Mouse (Mus musculus): ENCODE measurements around the gene Csnk1e. TPM values are rescaled to one million over a fixed set of nuclear protein-coding genes. Genes with fewer than 3 reads are reported as not detected.

Gene Csnk1e
- polyA plus RNA-seq, 1 experiment, result 116 TPM

GRCm38 (mm10) chr15:79493527-79493926, 38.2 kb upstream of the Csnk1e start:
- no peak for TF ChIP-seq CTCF (IDR thresholded peaks at IDR 0.05; ENCODE audit: low read depth, low read length)
- TF ChIP-seq EP300 (IDR thresholded peaks at IDR 0.05; ENCODE audit: insufficient read depth, low read depth, low read length), result no peak
- TF ChIP-seq POLR2A (IDR thresholded peaks at IDR 0.05; ENCODE audit: insufficient read depth, low read length), result no peak
- Histone ChIP-seq H3K4me1 (ENCODE audit: control insufficient read depth, insufficient read depth, low read length) (no peaks in the 10 kb centered on the region), H3K27me3 (ENCODE audit: control insufficient read depth, insufficient read depth, low read length, poor library complexity, severe bottlenecking) (no peaks in the 10 kb centered on the region), H3K27ac (ENCODE audit: insufficient read depth, low read length) (no peak overlapping the region), H3K36me3 (ENCODE audit: control insufficient read depth, insufficient read depth, low read length, poor library complexity, severe bottlenecking) (no peaks in the 10 kb centered on the region), H3K4me3 (ENCODE audit: low read depth, low read length) (peak overlapping the region; percentile 27), H3K9me3 (replicated peaks; ENCODE audit: control insufficient read depth, insufficient read depth, low read length, poor library complexity, severe bottlenecking) (no peaks in the 10 kb centered on the region), H3K9ac (ENCODE audit: low read depth, poor library complexity, severe bottlenecking) (no peak overlapping the region)

GRCm38 (mm10) chr15:79489463-79489862, 34.1 kb upstream of the Csnk1e start:
- Histone ChIP-seq H3K9me3 (replicated peaks; ENCODE audit: control insufficient read depth, insufficient read depth, low read length, poor library complexity, severe bottlenecking) (no peaks in the 10 kb centered on the region), H3K4me3 (ENCODE audit: low read depth, low read length) (no peak overlapping the region), H3K4me1 (ENCODE audit: control insufficient read depth, insufficient read depth, low read length) (no peaks in the 10 kb centered on the region), H3K36me3 (ENCODE audit: control insufficient read depth, insufficient read depth, low read length, poor library complexity, severe bottlenecking) (no peaks in the 10 kb centered on the region), H3K27me3 (ENCODE audit: control insufficient read depth, insufficient read depth, low read length, poor library complexity, severe bottlenecking) (no peaks in the 10 kb centered on the region), H3K27ac (ENCODE audit: insufficient read depth, low read length) (no peak overlapping the region), H3K9ac (ENCODE audit: low read depth, poor library complexity, severe bottlenecking) (no peak overlapping the region)
- no peak for TF ChIP-seq EP300 (IDR thresholded peaks at IDR 0.05; ENCODE audit: insufficient read depth, low read depth, low read length)
- TF ChIP-seq CTCF (IDR thresholded peaks at IDR 0.05; ENCODE audit: low read depth, low read length), result no peak
- TF ChIP-seq POLR2A (IDR thresholded peaks at IDR 0.05; ENCODE audit: insufficient read depth, low read length), result no peak

DNA sequence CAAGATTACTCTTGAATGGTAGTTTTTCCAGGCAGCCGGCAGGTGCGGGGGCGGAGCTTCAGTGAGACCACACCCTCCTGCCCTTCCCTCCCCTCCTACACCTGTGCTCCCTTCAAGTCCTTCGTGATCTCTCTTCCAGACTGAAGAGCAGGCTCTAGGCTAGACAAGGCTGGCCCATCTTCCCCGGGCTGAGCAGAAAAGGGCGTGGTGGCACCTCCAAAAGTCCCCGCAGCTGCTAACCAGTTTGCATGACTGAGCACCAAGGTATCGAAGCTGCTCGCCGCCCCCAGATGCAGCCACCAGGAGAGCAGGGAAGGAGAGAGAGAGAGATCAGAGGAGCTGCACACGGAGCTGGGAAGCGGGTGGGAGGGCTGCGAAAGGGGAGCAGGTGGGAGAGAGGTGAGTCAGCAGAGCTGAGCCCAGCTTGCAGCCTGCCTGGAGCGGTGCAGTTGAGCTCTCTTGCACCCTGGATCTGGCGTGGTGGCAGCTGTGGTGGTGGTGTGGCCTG, 25.9 kb upstream of the Csnk1e start:
- H3K4me1 ChIP-seq (ENCODE audit: control insufficient read depth, insufficient read depth, low read length), result peaks cover 2% of the 10 kb centered on the region
- no peak overlapping the region for H3K9ac ChIP-seq (ENCODE audit: low read depth, poor library complexity, severe bottlenecking)
- no peak overlapping the region for H3K27ac ChIP-seq (ENCODE audit: insufficient read depth, low read length)
- no peaks in the 10 kb centered on the region for H3K36me3 ChIP-seq (ENCODE audit: control insufficient read depth, insufficient read depth, low read length, poor library complexity, severe bottlenecking)
- H3K27me3 ChIP-seq (ENCODE audit: control insufficient read depth, insufficient read depth, low read length, poor library complexity, severe bottlenecking), result no peaks in the 10 kb centered on the region
- H3K9me3 ChIP-seq (replicated peaks; ENCODE audit: control insufficient read depth, insufficient read depth, low read length, poor library complexity, severe bottlenecking), result no peaks in the 10 kb centered on the region
- peak overlapping the region; percentile 48 for H3K4me3 ChIP-seq (ENCODE audit: low read depth, low read length)
- TF ChIP-seq CTCF (IDR thresholded peaks at IDR 0.05; ENCODE audit: low read depth, low read length) (no peak), EP300 (IDR thresholded peaks at IDR 0.05; ENCODE audit: insufficient read depth, low read depth, low read length) (no peak; the same call in 1 of the 2 replicates), POLR2A (IDR thresholded peaks at IDR 0.05; ENCODE audit: insufficient read depth, low read length) (no peak)

DNA sequence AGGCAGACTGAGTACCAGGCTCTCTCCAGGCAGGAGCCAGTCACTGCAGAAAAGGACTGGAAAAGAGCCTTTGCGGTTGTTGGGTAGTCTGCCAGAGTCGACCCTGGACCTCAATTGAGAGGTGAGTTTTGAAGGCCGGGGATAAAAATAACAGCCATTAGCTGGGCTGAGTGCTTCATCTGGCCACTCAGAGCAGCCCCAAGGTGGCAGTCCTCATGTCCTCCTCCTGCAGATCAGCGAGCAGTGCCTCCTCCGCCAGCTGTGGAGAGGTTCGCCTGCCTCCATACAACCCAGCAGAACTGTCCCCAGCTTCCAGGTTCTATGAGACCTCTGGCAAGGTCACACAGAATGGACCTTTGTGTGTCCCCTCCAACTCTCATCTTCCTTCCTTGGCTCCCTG, 21.9 kb upstream of the Csnk1e start:
- H3K4me3 ChIP-seq (ENCODE audit: low read depth, low read length), result no peak overlapping the region
- no peak for TF ChIP-seq CTCF (IDR thresholded peaks at IDR 0.05; ENCODE audit: low read depth, low read length)
- no peak for TF ChIP-seq EP300 (IDR thresholded peaks at IDR 0.05; ENCODE audit: insufficient read depth, low read depth, low read length)
- no peak for TF ChIP-seq POLR2A (IDR thresholded peaks at IDR 0.05; ENCODE audit: insufficient read depth, low read length)
- H3K27me3 ChIP-seq (ENCODE audit: control insufficient read depth, insufficient read depth, low read length, poor library complexity, severe bottlenecking), result no peaks in the 10 kb centered on the region
- no peaks in the 10 kb centered on the region for H3K36me3 ChIP-seq (ENCODE audit: control insufficient read depth, insufficient read depth, low read length, poor library complexity, severe bottlenecking)
- H3K9me3 ChIP-seq (replicated peaks; ENCODE audit: control insufficient read depth, insufficient read depth, low read length, poor library complexity, severe bottlenecking), result no peaks in the 10 kb centered on the region
- H3K4me1 ChIP-seq (ENCODE audit: control insufficient read depth, insufficient read depth, low read length), result peaks cover 2% of the 10 kb centered on the region
- no peak overlapping the region for H3K9ac ChIP-seq (ENCODE audit: low read depth, poor library complexity, severe bottlenecking)
- no peak overlapping the region for H3K27ac ChIP-seq (ENCODE audit: insufficient read depth, low read length)

- peak; percentile 49 for TF ChIP-seq CTCF (IDR thresholded peaks at IDR 0.05; ENCODE audit: low read depth, low read length)
- TF ChIP-seq POLR2A (IDR thresholded peaks at IDR 0.05; ENCODE audit: insufficient read depth, low read length), result no peak
- TF ChIP-seq EP300 (IDR thresholded peaks at IDR 0.05; ENCODE audit: insufficient read depth, low read depth, low read length), result no peak
- H3K36me3 ChIP-seq (ENCODE audit: control insufficient read depth, insufficient read depth, low read length, poor library complexity, severe bottlenecking), result no peaks in the 10 kb centered on the region
- H3K9me3 ChIP-seq (replicated peaks; ENCODE audit: control insufficient read depth, insufficient read depth, low read length, poor library complexity, severe bottlenecking), result no peaks in the 10 kb centered on the region
- H3K27me3 ChIP-seq (ENCODE audit: control insufficient read depth, insufficient read depth, low read length, poor library complexity, severe bottlenecking), result no peaks in the 10 kb centered on the region
- no peak overlapping the region for H3K27ac ChIP-seq (ENCODE audit: insufficient read depth, low read length)
- no peaks in the 10 kb centered on the region for H3K4me1 ChIP-seq (ENCODE audit: control insufficient read depth, insufficient read depth, low read length)
- H3K9ac ChIP-seq (ENCODE audit: low read depth, poor library complexity, severe bottlenecking), result no peak overlapping the region
- no peak overlapping the region for H3K4me3 ChIP-seq (ENCODE audit: low read depth, low read length)
Observed at GRCm38 (mm10) chr15:79473638-79474355, 18.4 kb upstream of the Csnk1e start.

DNA sequence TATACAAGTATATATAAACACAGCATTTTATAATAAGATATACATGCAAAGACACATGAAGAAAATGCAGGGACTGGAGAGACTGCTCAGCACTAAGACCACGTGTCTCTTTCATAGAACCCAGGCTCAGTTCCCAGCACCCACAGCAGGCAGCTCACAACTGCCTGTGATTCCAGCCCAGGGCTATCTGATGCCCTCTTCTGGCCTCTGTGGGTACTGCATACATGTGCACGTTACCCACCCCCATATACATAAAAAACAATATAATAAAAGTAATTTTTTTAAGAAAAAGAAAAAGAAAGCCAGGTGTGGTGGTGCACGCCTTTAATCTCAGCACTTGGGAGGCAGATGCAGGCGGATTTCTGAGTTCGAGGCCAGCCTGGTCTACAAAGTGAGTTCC, 17.7 kb upstream of the Csnk1e start:
- H3K36me3 ChIP-seq (ENCODE audit: control insufficient read depth, insufficient read depth, low read length, poor library complexity, severe bottlenecking), result no peaks in the 10 kb centered on the region
- H3K27me3 ChIP-seq (ENCODE audit: control insufficient read depth, insufficient read depth, low read length, poor library complexity, severe bottlenecking), result no peaks in the 10 kb centered on the region
- H3K9me3 ChIP-seq (replicated peaks; ENCODE audit: control insufficient read depth, insufficient read depth, low read length, poor library complexity, severe bottlenecking), result no peaks in the 10 kb centered on the region
- no peak overlapping the region for H3K4me3 ChIP-seq (ENCODE audit: low read depth, low read length)
- peak; percentile 49 for TF ChIP-seq CTCF (IDR thresholded peaks at IDR 0.05; ENCODE audit: low read depth, low read length)
- TF ChIP-seq POLR2A (IDR thresholded peaks at IDR 0.05; ENCODE audit: insufficient read depth, low read length), result no peak
- no peak overlapping the region for H3K9ac ChIP-seq (ENCODE audit: low read depth, poor library complexity, severe bottlenecking)
- H3K4me1 ChIP-seq (ENCODE audit: control insufficient read depth, insufficient read depth, low read length), result no peaks in the 10 kb centered on the region
- no peak overlapping the region for H3K27ac ChIP-seq (ENCODE audit: insufficient read depth, low read length)
